Mouse (Mus musculus): ENCODE measurements around the gene Mgea5.

DNA sequence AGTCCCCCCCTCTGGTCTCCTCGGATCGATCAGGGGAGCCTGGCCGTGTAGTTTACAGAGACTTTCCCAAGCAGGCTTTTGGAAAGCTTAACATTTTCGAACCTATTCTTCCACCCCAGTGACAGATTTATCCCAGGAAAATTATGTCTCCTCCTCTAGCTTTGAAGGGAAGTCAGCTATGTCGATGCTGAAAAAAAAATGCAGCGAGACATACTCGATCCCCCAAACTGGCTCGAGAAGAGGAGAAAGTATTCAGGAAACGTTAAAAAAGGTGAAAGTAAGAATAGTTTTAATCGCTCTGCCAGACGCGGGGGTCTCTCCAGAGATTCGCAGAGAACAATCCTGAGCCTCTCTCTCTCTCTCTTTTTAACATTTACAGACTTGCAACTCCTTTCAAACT, 43.4 kb downstream of the Mgea5 start:
- TF ChIP-seq TCF12 (IDR thresholded peaks at IDR 0.05; ENCODE audit: insufficient read depth, poor library complexity, severe bottlenecking), result no peak
- no peak for TF ChIP-seq REST (IDR thresholded peaks at IDR 0.05; ENCODE audit: insufficient read depth, insufficient read length)
- no peak for TF ChIP-seq POLR2A (IDR thresholded peaks at IDR 0.05; ENCODE audit: insufficient read length, low read depth)
- no peak for TF ChIP-seq E2F4 (IDR thresholded peaks at IDR 0.05; ENCODE audit: insufficient read depth)
- TF ChIP-seq CEBPB (IDR thresholded peaks at IDR 0.05; ENCODE audit: insufficient read depth, poor library complexity, severe bottlenecking), result no peak
- no peak for TF ChIP-seq USF1 (IDR thresholded peaks at IDR 0.05; ENCODE audit: low read depth)
- no peak for TF ChIP-seq MYOG (IDR thresholded peaks at IDR 0.05; ENCODE audit: control insufficient read depth in 1 of 3, insufficient read depth in 1 of 3, insufficient read length in 2 of 3, low read depth in 2 of 3)
- TF ChIP-seq POLR2AphosphoS2 (IDR thresholded peaks at IDR 0.05; ENCODE audit: insufficient read length, low read depth), result no peak
- TF ChIP-seq MYOD1 (IDR thresholded peaks at IDR 0.05; ENCODE audit: control insufficient read depth in 1 of 3, insufficient read length in 2 of 3, low read depth in 2 of 3), result no peak
